Mouse (Mus musculus) ES-E14 (cell line): ENCODE results near the gene Rps6ka1.

Source experiments
- CHD2 ChIP-seq: IDR thresholded peaks from 2 replicates; pipeline ENCODE4 v1.6.1; 2014; ENCODE audit warnings: mild to moderate bottlenecking, low read depth, low read length, inconsistent platforms
- HCFC1 ChIP-seq: IDR thresholded peaks from 2 replicates; pipeline ENCODE4 v1.6.1; 2012; ENCODE audit warnings: low read length, inconsistent platforms, borderline replicate concordance; ENCODE audit not compliant: insufficient read depth
- MAFK ChIP-seq: IDR thresholded peaks from 2 replicates; pipeline ENCODE4 v1.6.1; 2014; ENCODE audit warnings: mild to moderate bottlenecking, low read depth, low read length, inconsistent platforms; ENCODE audit not compliant: insufficient read depth
- ZC3H11A ChIP-seq: IDR thresholded peaks from 2 replicates; pipeline ENCODE4 v1.6.1; 2012; ENCODE audit warnings: low read depth, mild to moderate bottlenecking, inconsistent platforms, low read length, borderline replicate concordance
- ZNF384 ChIP-seq: IDR thresholded peaks from 2 replicates; pipeline ENCODE4 v1.6.1; 2012; ENCODE audit warnings: low read depth, low read length, inconsistent platforms

- TF ChIP-seq HCFC1 (no peak), ZNF384 (no peak), CHD2 (no peak), MAFK (no peak), ZC3H11A (no peak)
These were observed 2.3 kb downstream of the Rps6ka1 start for GRCm38 (mm10) chr4:133885331-133885730.
